Mouse (Mus musculus) limb, embryonic 15.5 days (tissue): ENCODE results near the gene Ceacam16. TPM values are rescaled to one million over a fixed set of nuclear protein-coding genes. Genes with fewer than 3 reads are reported as not detected.

Source experiments
- ATAC-seq: fragments of 200-750 bp; cut with Nextera tagmentation; 2 replicates; pipeline ENCODE4 v1.8.0; 2017; ENCODE audit warnings: low read depth, moderate TSS enrichment; ENCODE audit not compliant: insufficient number of reproducible peaks, low FRiP score, low TSS enrichment
- H3K27ac ChIP-seq: fragments of 300-500 bp; sonication (generic); 2 replicates; pipeline ENCODE4 v1.5.1; 2015; ENCODE audit warnings: moderate library complexity, mild to moderate bottlenecking, inconsistent platforms
- H3K27me3 ChIP-seq: fragments of 300-500 bp; sonication (generic); 2 replicates; pipeline ENCODE4 v1.6.1; 2015; ENCODE audit warnings: inconsistent platforms
- H3K36me3 ChIP-seq: fragments of 300-500 bp; sonication (generic); 2 replicates; pipeline ENCODE4 v1.6.1; 2015; ENCODE audit warnings: inconsistent platforms
- H3K4me1 ChIP-seq: fragments of 300-500 bp; sonication (generic); 2 replicates; pipeline ENCODE4 v1.6.1; 2015; ENCODE audit warnings: inconsistent platforms
- H3K4me2 ChIP-seq: fragments of 300-500 bp; sonication (generic); 2 replicates; pipeline ENCODE4 v1.6.1; 2015; ENCODE audit warnings: mild to moderate bottlenecking, inconsistent platforms
- H3K4me3 ChIP-seq: fragments of 300-500 bp; sonication (generic); 2 replicates; pipeline ENCODE4 v1.5.1; 2015; ENCODE audit warnings: mild to moderate bottlenecking, inconsistent platforms
- H3K9ac ChIP-seq: fragments of 300-500 bp; sonication (generic); 2 replicates; pipeline ENCODE4 v1.6.1; 2015; ENCODE audit warnings: inconsistent platforms
- H3K9me3 ChIP-seq: fragments of 300-500 bp; sonication (generic); 2 replicates; pipeline ENCODE4 v1.6.1; 2016; ENCODE audit warnings: inconsistent platforms
- WGBS: fragments of 180-500 bp; shearing (Covaris S2); methylation state at CpG from one replicate; pipeline ENCODE4 v1.1.7; 2015; 5-methylcytosine and 5-hydroxymethylcytosine counted together
- polyA plus RNA-seq: library from polyadenylated mRNA; unstranded; fragments of >200 nt; fragmentation: Nextera tagmentation; extraction: Ambion mirVana; gene quantifications from 2 replicates; pipeline ENCODE4 v1.2.1, GENCODE M21; 2015

Gene Ceacam16
- not detected in 2 replicates for polyA plus RNA-seq

DNA sequence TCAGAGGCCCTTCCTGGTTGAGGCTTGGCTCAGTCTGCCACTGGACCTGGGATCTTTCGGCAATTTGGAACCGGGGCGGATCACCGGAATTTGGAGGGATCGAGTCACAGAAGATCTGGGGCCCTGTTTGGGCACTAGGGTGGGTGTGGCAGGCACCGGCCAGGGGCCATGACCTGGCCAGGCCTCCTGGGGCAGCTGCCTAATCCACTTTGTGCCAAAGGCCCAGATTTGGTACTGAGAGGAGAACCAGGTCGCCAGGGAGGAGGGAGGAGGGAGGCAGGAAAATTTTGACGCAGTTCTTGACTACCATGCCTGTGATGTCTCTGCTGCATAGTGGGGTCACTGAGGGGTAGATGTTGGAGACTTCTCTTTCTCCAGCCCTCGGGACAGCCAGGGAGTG lies at the start of gene Ceacam16:
Ceacam16 (minus strand) TSS at position 101 of the 400 bp plus-strand sequence.
- Histone ChIP-seq H3K4me1 (no peaks in the 10 kb centered on the region), H3K27ac (no peak within 1 kb of the TSS), H3K4me3 (no peak within 1 kb of the TSS), H3K27me3 (peaks cover 7% of the 10 kb centered on the region; the same call in 1 of the 2 replicates), H3K4me2 (no peak within 1 kb of the TSS), H3K36me3 (no peaks in the 10 kb centered on the region), H3K9me3 (no peaks in the 10 kb centered on the region), H3K9ac (no peak within 1 kb of the TSS)
- WGBS = 78% methylated on average over 9 of the region's 9 CpGs
- ATAC-seq = no peak

DNA sequence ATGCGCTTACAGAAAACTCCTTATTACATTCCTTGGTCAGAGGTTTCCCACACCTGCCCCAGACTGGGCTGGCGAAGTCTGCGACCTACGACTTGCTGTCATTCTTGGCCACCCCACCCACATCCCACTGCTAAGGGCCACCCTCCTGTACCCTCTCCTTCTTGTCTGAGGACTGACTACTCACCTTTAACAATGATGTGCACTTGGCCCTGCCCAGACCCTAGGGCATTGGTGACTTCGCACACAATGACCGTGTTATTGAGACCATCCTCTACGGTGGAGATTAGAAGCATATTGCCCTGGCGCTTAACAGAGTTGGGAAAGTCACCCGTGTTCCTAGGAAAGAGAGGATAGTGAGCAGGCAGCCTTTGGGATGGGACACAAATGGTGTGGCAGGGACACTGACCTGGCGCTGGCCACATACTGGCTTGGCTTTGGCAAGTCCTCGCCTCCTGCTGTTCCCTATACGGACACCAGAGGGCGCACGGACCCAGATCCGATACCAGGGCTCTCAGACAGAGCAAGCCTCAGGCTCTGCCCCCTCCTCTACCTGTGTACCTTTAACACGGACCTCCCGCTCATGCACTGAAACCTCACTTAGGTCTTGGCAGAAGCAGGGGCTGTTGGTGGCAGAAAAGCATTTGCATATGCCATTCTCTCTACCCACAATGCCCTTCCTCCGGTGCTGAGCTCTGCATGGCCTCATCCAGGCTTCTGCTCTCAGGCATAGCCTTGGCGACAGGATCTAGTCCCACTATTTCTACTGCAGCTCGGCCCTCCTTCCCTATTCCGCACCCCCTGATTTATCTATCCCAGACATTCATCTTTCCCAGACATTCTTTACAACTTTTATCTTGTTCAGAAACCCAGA lies 49.6 kb upstream of the Ceacam16 start:
- peaks cover under 1% of the 10 kb centered on the region; the same call in 1 of the 2 replicates for H3K9me3 ChIP-seq
- no peak overlapping the region for H3K4me3 ChIP-seq
- no peaks in the 10 kb centered on the region for H3K27me3 ChIP-seq
- no peaks in the 10 kb centered on the region for H3K4me1 ChIP-seq
- H3K36me3 ChIP-seq = peaks cover 49% of the 10 kb centered on the region
- ATAC-seq = 0 out of 2 replicates have a peak, but pooled peaks have one; percentile 32
- WGBS = 50% methylated on average over 21 of the region's 21 CpGs
- H3K4me2 ChIP-seq = no peak overlapping the region
- H3K9ac ChIP-seq = no peak overlapping the region
- H3K27ac ChIP-seq = no peak overlapping the region

DNA sequence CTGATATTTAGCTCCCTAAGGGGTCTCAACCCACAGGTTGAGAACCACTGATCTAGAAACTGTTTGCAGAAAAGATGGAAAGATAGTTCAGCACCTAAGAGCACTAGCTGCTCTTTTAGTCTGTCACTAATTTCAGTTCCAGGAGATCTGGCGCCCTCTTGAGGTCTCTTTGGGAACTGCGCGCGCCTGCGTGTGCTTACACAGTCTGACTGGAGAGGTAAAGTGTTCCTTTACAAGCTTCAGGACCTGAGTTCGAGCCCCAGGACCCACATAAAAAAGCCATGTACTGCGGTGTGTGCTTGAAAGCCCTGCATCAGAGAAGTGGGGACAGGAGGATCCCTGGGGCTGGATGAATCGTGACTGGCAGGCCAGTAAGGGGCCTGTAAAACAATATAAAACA lies 28.8 kb upstream of the Ceacam16 start:
- H3K36me3 ChIP-seq = no peaks in the 10 kb centered on the region
- no peaks in the 10 kb centered on the region for H3K9me3 ChIP-seq
- no peak for ATAC-seq
- no peaks in the 10 kb centered on the region for H3K27me3 ChIP-seq
- no peaks in the 10 kb centered on the region for H3K4me1 ChIP-seq
- H3K4me3 ChIP-seq = no peak overlapping the region
- WGBS = 46% methylated on average over 8 of the region's 8 CpGs
- no peak overlapping the region for H3K4me2 ChIP-seq
- no peak overlapping the region for H3K9ac ChIP-seq
- H3K27ac ChIP-seq = no peak overlapping the region

DNA sequence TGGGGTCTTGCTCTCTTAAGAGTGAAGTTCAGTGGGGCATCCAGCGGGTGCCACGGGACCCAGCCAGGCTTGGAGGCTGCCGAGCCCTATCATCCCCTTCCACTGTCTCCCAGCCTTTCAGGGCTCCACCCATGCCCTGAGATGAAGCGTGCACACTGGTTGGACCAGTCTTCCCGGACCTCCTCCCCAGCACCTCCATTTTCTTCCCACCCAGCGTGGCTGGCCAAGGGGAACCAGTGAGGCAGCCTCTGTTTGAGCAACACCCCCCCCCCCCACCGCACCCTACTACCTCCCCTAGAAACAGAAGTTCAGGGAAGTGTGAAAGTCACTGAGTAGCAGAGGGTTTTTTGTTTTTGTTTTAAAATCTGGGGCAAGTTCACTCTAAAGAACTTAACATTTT lies 26.8 kb upstream of the Ceacam16 start, which contains the start of gene Ceacam19:
Ceacam19 (minus strand) TSS at position 117 of the 400 bp plus-strand sequence.
- no peaks in the 10 kb centered on the region for H3K4me1 ChIP-seq
- no peak within 1 kb of the TSS for H3K9ac ChIP-seq
- WGBS = 74% methylated on average over 7 of the region's 7 CpGs
- H3K27me3 ChIP-seq = no peaks in the 10 kb centered on the region
- H3K4me2 ChIP-seq = no peak within 1 kb of the TSS
- no peaks in the 10 kb centered on the region for H3K9me3 ChIP-seq
- H3K27ac ChIP-seq = no peak within 1 kb of the TSS
- no peak for ATAC-seq
- no peaks in the 10 kb centered on the region for H3K36me3 ChIP-seq
- 0 out of 2 replicates have a peak within 1 kb of the TSS, but pooled peaks have one; percentile 8 for H3K4me3 ChIP-seq

DNA sequence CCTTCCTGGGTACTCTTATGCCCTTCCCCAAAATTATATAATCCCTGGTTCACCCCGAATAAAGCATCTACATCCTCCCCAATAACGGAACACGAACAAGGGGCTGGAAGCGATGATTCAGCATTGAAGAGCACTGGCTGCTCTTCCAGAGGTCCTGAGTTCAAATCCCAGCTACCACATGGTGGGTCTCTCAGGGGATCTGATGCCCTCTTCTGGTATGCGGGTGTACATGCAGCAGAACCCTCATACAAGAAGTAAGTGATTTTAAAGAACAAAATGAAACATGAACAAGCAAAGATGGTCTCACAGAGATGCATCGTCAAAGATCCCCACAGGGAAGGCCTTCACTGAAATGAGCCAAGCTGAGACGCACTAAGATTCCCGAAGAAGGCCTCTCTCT lies 19.7 kb upstream of the Ceacam16 start:
- no peaks in the 10 kb centered on the region for H3K9me3 ChIP-seq
- no peaks in the 10 kb centered on the region for H3K4me1 ChIP-seq
- H3K36me3 ChIP-seq = no peaks in the 10 kb centered on the region
- no peaks in the 10 kb centered on the region for H3K27me3 ChIP-seq
- H3K4me3 ChIP-seq = no peak overlapping the region
- H3K4me2 ChIP-seq = no peak overlapping the region
- ATAC-seq = no peak
- no peak overlapping the region for H3K27ac ChIP-seq
- 73% methylated on average over 8 of the region's 8 CpGs for WGBS
- H3K9ac ChIP-seq = no peak overlapping the region

DNA sequence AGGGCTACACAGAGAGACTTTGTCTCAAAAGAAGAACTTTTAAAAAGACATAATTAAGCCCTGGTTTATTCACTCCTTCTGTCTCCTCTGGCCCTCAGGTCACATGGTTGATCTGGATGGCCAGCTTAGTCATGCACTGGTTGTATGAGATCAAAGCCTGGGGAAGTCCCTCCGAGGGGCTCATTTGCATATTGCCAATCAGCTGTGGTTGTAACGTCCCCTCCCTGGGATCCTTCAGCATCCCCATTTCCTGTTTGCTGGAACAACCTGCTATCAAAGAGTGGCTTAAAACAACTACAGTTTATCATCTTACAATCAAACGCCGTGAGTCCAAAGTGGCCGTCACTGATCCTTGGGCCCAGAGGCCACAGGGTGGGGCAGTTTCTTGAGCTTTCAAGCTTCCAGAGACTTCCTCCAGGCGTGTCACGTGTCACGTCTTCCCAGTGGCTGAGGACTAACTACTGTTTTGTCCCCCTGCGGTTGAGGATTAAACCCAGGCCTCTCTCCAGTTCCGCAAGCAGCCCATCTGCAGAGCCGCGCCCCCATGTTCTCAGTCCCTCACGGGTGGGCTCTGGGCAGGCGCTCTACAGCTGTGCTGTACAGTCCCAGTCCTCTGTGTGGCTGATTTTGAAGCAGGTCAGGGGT lies 15.8 kb upstream of the Ceacam16 start:
- no peak overlapping the region for H3K9ac ChIP-seq
- no peak overlapping the region for H3K4me3 ChIP-seq

DNA sequence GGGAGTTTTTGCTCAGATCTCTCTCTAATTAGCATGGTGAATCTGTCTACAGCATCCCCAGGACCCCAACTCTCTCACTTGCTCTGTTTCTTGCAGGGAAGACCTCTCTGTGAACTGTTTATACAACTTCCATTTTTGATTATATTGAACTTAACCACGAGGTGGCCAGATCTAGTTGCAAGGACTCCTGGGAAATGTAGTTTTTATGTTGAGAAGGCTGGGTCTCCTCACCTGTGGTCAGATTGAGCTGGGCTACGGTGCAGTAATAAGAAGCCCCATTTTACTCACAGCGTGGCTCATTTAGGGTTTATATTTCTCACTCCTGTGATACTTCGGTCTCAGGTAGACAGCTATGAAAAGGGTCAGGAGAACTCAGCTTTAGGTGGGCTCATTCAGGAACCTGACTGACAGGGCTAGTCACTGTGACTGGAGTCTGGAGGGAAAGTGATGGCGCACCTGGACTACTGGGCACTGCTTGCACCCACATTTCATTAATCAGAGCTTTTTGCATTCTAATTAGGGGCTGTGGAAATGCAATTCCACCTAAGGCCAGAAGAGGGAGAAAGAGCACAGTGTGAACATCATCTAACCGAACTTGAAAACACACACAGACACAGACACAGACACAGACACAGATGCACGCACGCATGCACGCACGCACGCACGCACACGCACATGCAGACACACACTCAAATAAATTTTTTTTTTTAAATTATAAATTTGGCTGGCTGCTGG lies 15.0 kb upstream of the Ceacam16 start:
- ATAC-seq = no peak
- H3K4me3 ChIP-seq = no peak overlapping the region
- no peak overlapping the region for H3K4me2 ChIP-seq
- H3K27me3 ChIP-seq = no peaks in the 10 kb centered on the region
- H3K4me1 ChIP-seq = no peaks in the 10 kb centered on the region
- WGBS = 53% methylated on average over 13 of the region's 13 CpGs
- H3K9me3 ChIP-seq = no peaks in the 10 kb centered on the region
- H3K27ac ChIP-seq = no peak overlapping the region
- no peak overlapping the region for H3K9ac ChIP-seq
- H3K36me3 ChIP-seq = no peaks in the 10 kb centered on the region

More for the DNA sequence above, 15.8 kb upstream of the Ceacam16 start:
- Histone ChIP-seq H3K4me1 (no peaks in the 10 kb centered on the region), H3K27me3 (no peaks in the 10 kb centered on the region), H3K36me3 (no peaks in the 10 kb centered on the region), H3K27ac (no peak overlapping the region), H3K9me3 (no peaks in the 10 kb centered on the region), H3K4me2 (no peak overlapping the region)
- no peak for ATAC-seq
- 43% methylated on average over 14 of the region's 14 CpGs for WGBS

DNA sequence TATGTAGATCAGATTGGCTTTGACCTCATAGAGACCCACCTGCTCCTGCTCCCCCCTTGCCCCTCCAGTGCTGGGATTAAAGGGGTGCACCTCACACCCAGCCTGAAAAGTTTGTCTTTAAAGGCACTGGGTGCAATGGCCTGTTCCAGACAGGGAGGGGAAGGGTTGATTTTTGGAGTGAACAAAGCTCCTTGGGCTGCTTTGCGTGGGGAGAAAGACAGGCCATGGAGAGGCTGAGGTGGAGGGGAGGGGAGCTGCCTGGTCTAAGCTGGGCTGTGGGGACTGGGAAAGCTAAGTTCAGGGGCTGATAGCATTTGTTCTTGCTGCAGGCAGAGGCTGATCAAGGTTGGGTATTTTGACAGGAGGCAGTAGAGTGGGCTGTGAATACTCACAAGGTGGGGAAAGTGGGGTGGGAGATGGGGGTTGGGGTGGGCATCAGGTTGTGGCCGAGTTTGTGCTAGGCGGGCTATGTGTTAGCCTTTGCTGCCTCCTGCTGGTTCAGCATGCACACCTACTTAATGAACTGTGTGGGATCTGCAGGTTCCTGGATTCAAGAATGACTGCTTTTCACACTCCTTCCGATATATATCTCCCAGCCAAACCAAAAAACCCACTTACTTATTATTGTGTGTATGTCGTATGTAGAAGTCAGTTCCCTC lies 11.0 kb upstream of the Ceacam16 start:
- H3K4me2 ChIP-seq = no peak overlapping the region
- no peaks in the 10 kb centered on the region for H3K4me1 ChIP-seq
- H3K9me3 ChIP-seq = no peaks in the 10 kb centered on the region
- WGBS = 38% methylated on average over 5 of the region's 5 CpGs
- no peak overlapping the region for H3K9ac ChIP-seq
- H3K36me3 ChIP-seq = no peaks in the 10 kb centered on the region
- no peak overlapping the region for H3K4me3 ChIP-seq
- no peak for ATAC-seq
- no peaks in the 10 kb centered on the region for H3K27me3 ChIP-seq
- H3K27ac ChIP-seq = no peak overlapping the region

DNA sequence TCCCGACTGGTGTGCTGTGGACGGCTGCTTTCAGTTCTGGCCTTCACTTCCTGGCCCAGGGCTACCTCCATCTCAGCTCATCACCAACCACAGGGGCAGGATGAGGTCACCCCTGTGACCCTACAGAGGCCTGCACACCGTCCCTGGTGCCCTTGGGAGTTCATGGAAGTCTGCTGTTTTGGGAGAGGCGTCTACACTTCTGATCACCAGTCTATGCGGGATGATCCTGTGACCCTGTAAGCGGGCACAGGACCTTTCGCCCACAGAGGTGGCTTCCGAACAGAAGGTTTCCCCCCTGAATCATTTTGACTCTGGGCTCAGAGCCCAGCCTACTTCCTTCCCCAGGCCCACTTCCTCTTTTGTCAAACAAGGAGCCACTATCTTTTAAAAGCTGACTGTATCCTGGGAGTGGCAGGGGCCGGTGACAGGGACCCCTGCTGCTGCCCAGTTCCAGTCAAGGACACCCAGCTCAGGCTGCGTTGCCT lies 10.1 kb upstream of the Ceacam16 start:
- 56% methylated on average over 10 of the region's 10 CpGs for WGBS
- no peak overlapping the region for H3K9ac ChIP-seq
- ATAC-seq = no peak
- no peaks in the 10 kb centered on the region for H3K27me3 ChIP-seq
- H3K27ac ChIP-seq = no peak overlapping the region
- H3K36me3 ChIP-seq = no peaks in the 10 kb centered on the region
- H3K9me3 ChIP-seq = no peaks in the 10 kb centered on the region
- H3K4me2 ChIP-seq = no peak overlapping the region
- no peaks in the 10 kb centered on the region for H3K4me1 ChIP-seq
- no peak overlapping the region for H3K4me3 ChIP-seq

DNA sequence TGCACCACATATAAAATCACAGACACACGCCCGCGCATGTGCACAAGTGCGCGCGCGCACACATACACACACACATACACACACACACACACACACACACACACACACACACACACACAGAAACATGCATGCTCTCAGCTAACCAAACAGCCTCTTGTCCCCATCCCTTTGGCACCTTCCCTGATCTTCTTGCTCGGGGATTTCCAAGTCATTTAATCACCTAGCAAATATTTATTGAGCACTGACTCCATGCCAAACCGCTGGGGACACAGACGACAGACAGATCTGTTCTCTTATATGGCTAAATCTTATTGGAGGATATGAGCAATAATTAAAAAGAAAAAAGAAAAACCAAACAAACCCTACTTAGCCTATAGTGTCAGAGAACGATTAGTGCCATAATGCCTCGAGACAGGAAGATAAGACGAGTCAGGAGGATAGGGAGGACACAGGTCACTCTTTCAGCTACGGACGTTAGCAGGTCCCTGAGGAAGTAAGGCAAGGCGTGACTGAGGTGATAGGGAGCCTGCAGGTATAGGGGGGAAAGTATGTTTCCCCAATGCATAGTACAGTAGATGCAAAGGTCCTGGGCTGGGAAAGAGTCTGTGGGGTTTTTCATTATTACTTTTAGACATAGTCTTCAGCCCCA lies 6.8 kb upstream of the Ceacam16 start:
- 81% methylated on average over 16 of the region's 16 CpGs for WGBS
- Histone ChIP-seq H3K27me3 (no peaks in the 10 kb centered on the region), H3K4me1 (no peaks in the 10 kb centered on the region), H3K4me2 (no peak overlapping the region), H3K9me3 (no peaks in the 10 kb centered on the region), H3K27ac (no peak overlapping the region), H3K4me3 (no peak overlapping the region), H3K36me3 (no peaks in the 10 kb centered on the region), H3K9ac (no peak overlapping the region)
- no peak for ATAC-seq

DNA sequence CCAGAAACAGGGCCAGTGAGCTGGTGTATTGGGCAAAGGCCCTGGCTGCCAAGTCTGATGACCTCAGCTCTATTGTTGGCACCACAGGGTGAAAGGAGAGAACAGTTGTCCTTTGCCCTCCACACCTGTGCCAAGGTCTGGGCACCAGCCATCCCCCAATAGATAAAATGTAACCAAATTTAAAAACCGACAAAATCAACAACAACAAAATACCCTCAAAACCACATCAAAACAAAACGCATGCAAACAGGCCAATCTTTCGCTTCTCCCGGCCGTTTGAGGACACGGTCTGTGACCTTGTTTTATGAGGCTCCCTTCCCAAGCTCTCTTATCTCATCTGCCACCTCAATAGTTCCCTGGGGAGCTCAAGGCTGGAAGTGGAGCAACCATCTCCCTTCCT lies 5.4 kb upstream of the Ceacam16 start:
- ATAC-seq = no peak
- no peak overlapping the region for H3K4me3 ChIP-seq
- H3K4me1 ChIP-seq = no peaks in the 10 kb centered on the region
- H3K27ac ChIP-seq = no peak overlapping the region
- no peaks in the 10 kb centered on the region for H3K27me3 ChIP-seq
- no peaks in the 10 kb centered on the region for H3K36me3 ChIP-seq
- H3K9me3 ChIP-seq = no peaks in the 10 kb centered on the region
- no peak overlapping the region for H3K9ac ChIP-seq
- WGBS = 78% methylated on average over 6 of the region's 6 CpGs
- no peak overlapping the region for H3K4me2 ChIP-seq
